Mouse (Mus musculus): ENCODE measurements around the gene Krt17. TPM values are rescaled to one million over a fixed set of nuclear protein-coding genes. Genes with fewer than 3 reads are reported as not detected.

The Krt17 gene
- polyA plus RNA-seq, 1 experiment = 0.16 TPM

- no peak for TF ChIP-seq CTCF (IDR thresholded peaks at IDR 0.05; ENCODE audit: borderline replicate concordance, insufficient read depth, low read depth, low read length)
- no peak for TF ChIP-seq POLR2A (IDR thresholded peaks at IDR 0.05; ENCODE audit: borderline replicate concordance, insufficient read depth, low read length)
- 76% methylated on average over 8 of the region's 8 CpGs for WGBS
- H3K4me1 ChIP-seq (ENCODE audit: control insufficient read depth, insufficient read depth, low read length) = no peaks in the 10 kb centered on the region
- DNase-seq = no peak
- H3K27me3 ChIP-seq (ENCODE audit: control insufficient read depth, insufficient read depth, low read length) = no peaks in the 10 kb centered on the region
- no peak overlapping the region for H3K4me3 ChIP-seq (replicated peaks; ENCODE audit: insufficient read depth, low read depth, low read length)
- H3K27ac ChIP-seq (ENCODE audit: insufficient read depth, low read length) = no peak overlapping the region
These were observed 39.1 kb downstream of the Krt17 start for GRCm38 (mm10) chr11:100221741-100222140.

GRCm38 (mm10) chr11:100219304-100219703 lies 41.5 kb downstream of the Krt17 start:
- TF ChIP-seq POLR2A (IDR thresholded peaks at IDR 0.05; ENCODE audit: borderline replicate concordance, insufficient read depth, low read length) (no peak), CTCF (IDR thresholded peaks at IDR 0.05; ENCODE audit: borderline replicate concordance, insufficient read depth, low read depth, low read length) (no peak)
- no peak for DNase-seq
- H3K4me3 ChIP-seq (replicated peaks; ENCODE audit: insufficient read depth, low read depth, low read length) = no peak overlapping the region
- H3K27me3 ChIP-seq (ENCODE audit: control insufficient read depth, insufficient read depth, low read length) = no peaks in the 10 kb centered on the region
- no peaks in the 10 kb centered on the region for H3K4me1 ChIP-seq (ENCODE audit: control insufficient read depth, insufficient read depth, low read length)
- 82% methylated on average over 4 of the region's 4 CpGs for WGBS
- no peak overlapping the region for H3K27ac ChIP-seq (ENCODE audit: insufficient read depth, low read length)

GRCm38 (mm10) chr11:100208542-100208941 lies 52.3 kb downstream of the Krt17 start:
- Histone ChIP-seq H3K27ac (ENCODE audit: insufficient read depth, low read length) (no peak overlapping the region), H3K4me3 (replicated peaks; ENCODE audit: insufficient read depth, low read depth, low read length) (no peak overlapping the region), H3K27me3 (ENCODE audit: control insufficient read depth, insufficient read depth, low read length) (no peaks in the 10 kb centered on the region), H3K4me1 (ENCODE audit: control insufficient read depth, insufficient read depth, low read length) (no peaks in the 10 kb centered on the region)
- DNase-seq = no peak
- 49% methylated on average over 6 of the region's 6 CpGs for WGBS
- TF ChIP-seq CTCF (IDR thresholded peaks at IDR 0.05; ENCODE audit: borderline replicate concordance, insufficient read depth, low read depth, low read length) (no peak), POLR2A (IDR thresholded peaks at IDR 0.05; ENCODE audit: borderline replicate concordance, insufficient read depth, low read length) (no peak)

- TF ChIP-seq POLR2A (IDR thresholded peaks at IDR 0.05; ENCODE audit: borderline replicate concordance, insufficient read depth, low read length) (no peak), CTCF (IDR thresholded peaks at IDR 0.05; ENCODE audit: borderline replicate concordance, insufficient read depth, low read depth, low read length) (no peak)
- 82% methylated on average over 8 of the region's 8 CpGs for WGBS
- H3K4me3 ChIP-seq (replicated peaks; ENCODE audit: insufficient read depth, low read depth, low read length) = no peak within 1 kb of the TSS
- DNase-seq = no peak
- H3K27me3 ChIP-seq (ENCODE audit: control insufficient read depth, insufficient read depth, low read length) = no peaks in the 10 kb centered on the region
- no peak within 1 kb of the TSS for H3K27ac ChIP-seq (ENCODE audit: insufficient read depth, low read length)
- H3K4me1 ChIP-seq (ENCODE audit: control insufficient read depth, insufficient read depth, low read length) = no peaks in the 10 kb centered on the region
These were observed 53.3 kb downstream of the Krt17 start, which contains the start of gene Krt14 for GRCm38 (mm10) chr11:100207498-100207897. Gene Krt14, minus strand, starts transcription at chr11:100207548.

Other genes starting within 250 kb of the Krt17 start
- not detected in 2 replicates for gene Krt33a, start 244.8 kb downstream of the Krt17 start, polyA plus RNA-seq (2012; rRNA removed)
- not detected in 2 replicates for gene Krt33b, start 231.2 kb downstream of the Krt17 start, polyA plus RNA-seq (2012; rRNA removed)
- gene Krt34, start 219.5 kb downstream of the Krt17 start, polyA plus RNA-seq (2012; rRNA removed) = not detected in 2 replicates
- gene Krt31, start 210.5 kb downstream of the Krt17 start, polyA plus RNA-seq (2012; rRNA removed) = not detected in 2 replicates
- not detected in 2 replicates for gene Krt32, start 172.8 kb downstream of the Krt17 start, polyA plus RNA-seq (2012; rRNA removed)
- gene Krt35, start 164.8 kb downstream of the Krt17 start, polyA plus RNA-seq (2012; rRNA removed) = not detected in 2 replicates
- gene Krt36, start 155.4 kb downstream of the Krt17 start, polyA plus RNA-seq (2012; rRNA removed) = not detected in 2 replicates
- not detected in 2 replicates for gene Krt13, start 139.5 kb downstream of the Krt17 start, polyA plus RNA-seq (2012; rRNA removed)
- 0.08 and 0.35 TPM in 2 replicates for gene Krt15, start 125.1 kb downstream of the Krt17 start, polyA plus RNA-seq (2012; rRNA removed)
- gene Krt19, start 112.4 kb downstream of the Krt17 start, polyA plus RNA-seq (2012; rRNA removed) = 0.36 and 0.51 TPM in 2 replicates
- gene Krt9, start 67.8 kb downstream of the Krt17 start, polyA plus RNA-seq (2012; rRNA removed) = 0.62 and 1.5 TPM in 2 replicates
- gene Krt14, start 53.5 kb downstream of the Krt17 start, polyA plus RNA-seq (2012; rRNA removed) = 0.11 and 0.13 TPM in 2 replicates
- gene Krt16, start 12.1 kb downstream of the Krt17 start, polyA plus RNA-seq (2012; rRNA removed) = not detected in 2 replicates
- gene Krt42, start 8.8 kb upstream of the Krt17 start, polyA plus RNA-seq (2012; rRNA removed) = not detected in 2 replicates
- 430 and 502 TPM in 2 replicates for gene Eif1, start 58.9 kb upstream of the Krt17 start, polyA plus RNA-seq (2012; rRNA removed)
- not detected in 2 replicates for gene Gast, start 73.4 kb upstream of the Krt17 start, polyA plus RNA-seq (2012; rRNA removed)
- gene Hap1, start 95.1 kb upstream of the Krt17 start, polyA plus RNA-seq (2012; rRNA removed) = 105 and 107 TPM in 2 replicates
- gene Jup, start 136.7 kb upstream of the Krt17 start, polyA plus RNA-seq (2012; rRNA removed) = 127 and 162 TPM in 2 replicates
- gene P3h4, start 153.8 kb upstream of the Krt17 start, polyA plus RNA-seq (2012; rRNA removed) = 17.6 and 19.6 TPM in 2 replicates
- 8.0 and 8.6 TPM in 2 replicates for gene Fkbp10, start 154.7 kb upstream of the Krt17 start, polyA plus RNA-seq (2012; rRNA removed)
- 79.9 and 85.7 TPM in 2 replicates for gene Nt5c3b, start 180.8 kb upstream of the Krt17 start, polyA plus RNA-seq (2012; rRNA removed)
- 0.46 and 0.49 TPM in 2 replicates for gene Klhl10, start 180.9 kb upstream of the Krt17 start, polyA plus RNA-seq (2012; rRNA removed)
- 16.1 and 19.1 TPM in 2 replicates for gene Klhl11, start 211.7 kb upstream of the Krt17 start, polyA plus RNA-seq (2012; rRNA removed)

All from cerebellum, adult 2 months (tissue).